Mouse (Mus musculus) left cerebral cortex, postnatal 4 days (tissue): ENCODE measurements at regions not wholly inside any gene's neighbourhood (a gene's known extent, or its start where the extent isn't known, plus 50 kb on each side); places are given as distances from the start of the nearest gene placed in this dataset.

Experiments
- DNase-seq: peaks from one replicate; pipeline ENCODE4 v3.0.0-alpha.2; 2022
- intact Hi-C: fragments of 180-260 bp; cut with DNase I; formaldehyde crosslinking; loops from one replicate; pipeline ENCODE4 v1.15.1; 2025

- no peak for DNase-seq
- intact Hi-C loops = no loop called here
These were observed 118.6 kb upstream of the Ercc6l2 start for GRCm38 (mm10) chr13:63696399-63696798.

GRCm38 (mm10) chr13:63699624-63700023, 115.4 kb upstream of the Ercc6l2 start:
- intact Hi-C loops = no loop called here
- DNase-seq = no peak

GRCm38 (mm10) chr13:63700747-63701146, 114.3 kb upstream of the Ercc6l2 start:
- intact Hi-C loops = no loop called here
- no peak for DNase-seq

- intact Hi-C loops = no loop called here
- no peak for DNase-seq
These were observed 113.6 kb upstream of the Ercc6l2 start for GRCm38 (mm10) chr13:63701199-63702175.

GRCm38 (mm10) chr13:63708567-63708966, 106.5 kb upstream of the Ercc6l2 start:
- DNase-seq = no peak
- intact Hi-C loops = no loop called here

GRCm38 (mm10) chr13:63713137-63713536, 101.9 kb upstream of the Ercc6l2 start:
- intact Hi-C loops = no loop called here
- DNase-seq = no peak

GRCm38 (mm10) chr13:63716498-63716897, 98.5 kb upstream of the Ercc6l2 start:
- intact Hi-C loops = no loop called here
- no peak for DNase-seq

- intact Hi-C loops = no loop called here
- DNase-seq = no peak
These were observed 97.8 kb upstream of the Ercc6l2 start for GRCm38 (mm10) chr13:63717249-63717648.

- DNase-seq = no peak
- intact Hi-C loops = no loop called here
These were observed 96.3 kb upstream of the Ercc6l2 start for GRCm38 (mm10) chr13:63718782-63719181.

GRCm38 (mm10) chr13:63719351-63720207, 95.5 kb upstream of the Ercc6l2 start:
- intact Hi-C loops = no loop called here
- peak; percentile 49 for DNase-seq

- DNase-seq = no peak
- intact Hi-C loops = no loop called here
These were observed 94.4 kb upstream of the Ercc6l2 start for GRCm38 (mm10) chr13:63720610-63721009.

- intact Hi-C loops = no loop called here
- no peak for DNase-seq
These were observed 93.9 kb upstream of the Ercc6l2 start for GRCm38 (mm10) chr13:63721011-63721625.

- intact Hi-C loops = no loop called here
- DNase-seq = no peak
These were observed 90.7 kb upstream of the Ercc6l2 start for GRCm38 (mm10) chr13:63724293-63724692.

- peak; percentile 58 for DNase-seq
- intact Hi-C loops = no loop called here
These were observed 90.0 kb upstream of the Ercc6l2 start for GRCm38 (mm10) chr13:63724843-63725582.

- intact Hi-C loops = no loop called here
- peak; percentile 43 for DNase-seq
These were observed 89.0 kb upstream of the Ercc6l2 start for GRCm38 (mm10) chr13:63726035-63726434.

- intact Hi-C loops = no loop called here
- no peak for DNase-seq
These were observed 88.5 kb upstream of the Ercc6l2 start for GRCm38 (mm10) chr13:63726509-63726908.

GRCm38 (mm10) chr13:63735739-63736138, 79.3 kb upstream of the Ercc6l2 start:
- intact Hi-C loops = no loop called here
- DNase-seq = no peak

GRCm38 (mm10) chr13:63741879-63742278, 73.2 kb upstream of the Ercc6l2 start:
- DNase-seq = peak; percentile 85
- intact Hi-C loops = no loop called here

- intact Hi-C loops = no loop called here
These were observed 66.3 kb upstream of the Ercc6l2 start for GRCm38 (mm10) chr13:63748788-63749187.

GRCm38 (mm10) chr13:63749997-63750396, 65.0 kb upstream of the Ercc6l2 start:
- intact Hi-C loops = no loop called here
- DNase-seq = no peak

More at GRCm38 (mm10) chr13:63748788-63749187, 66.3 kb upstream of the Ercc6l2 start:
- no peak for DNase-seq
